Mouse (Mus musculus) small intestine, adult 2 months (tissue): ENCODE results near the gene Ubtf.

Source experiments
- CTCF ChIP-seq: fragments of 200-500 bp; IDR thresholded peaks from 2 replicates; pipeline ENCODE4 v1.5.1; 2012; ENCODE audit warnings: low read depth, mild to moderate bottlenecking, control low read depth, inconsistent platforms, low read length, moderate library complexity, mixed read lengths; ENCODE audit not compliant: insufficient replicate concordance, insufficient read length; ENCODE audit errors: extremely low read depth
- POLR2A ChIP-seq: fragments of 200-500 bp; IDR thresholded peaks from 2 replicates; pipeline ENCODE4 v1.6.1; 2012; ENCODE audit warnings: low read depth, mild to moderate bottlenecking, control low read depth, inconsistent platforms, low read length, moderate library complexity

GRCm38 (mm10) chr11:102320686-102321005, 1.1 kb upstream of the Ubtf start:
- no peak for TF ChIP-seq CTCF
- TF ChIP-seq POLR2A, result no peak
